Mouse (Mus musculus): Measurements from ENCODE around the gene Kif2b.

The Kif2b gene

DNA sequence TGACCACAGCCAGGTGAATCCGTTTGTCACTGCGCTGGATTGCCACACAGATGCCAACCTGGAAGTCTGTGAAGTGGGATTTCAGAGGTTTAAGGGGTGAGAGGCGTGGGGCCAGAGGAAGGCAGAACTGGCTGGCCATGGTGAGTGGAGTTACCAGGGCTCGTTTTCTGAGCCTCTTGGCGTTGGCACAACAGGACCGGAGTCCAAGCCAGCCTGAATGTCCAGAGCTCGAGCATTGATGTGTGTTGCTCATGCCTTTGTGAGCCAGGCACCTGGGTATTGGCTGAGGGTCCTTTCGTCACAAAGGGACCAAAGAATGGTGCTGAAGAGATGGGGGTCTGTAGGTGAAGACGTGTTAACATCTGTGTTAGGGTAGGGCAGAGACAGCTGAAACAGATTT lies at the start of gene Kif2b:
Gene Kif2b, minus strand, starts transcription at position 242 of the 400 bp plus-strand sequence.
- DNase-seq (ENCODE audit: low read depth, low spot score): no peak

GRCm38 (mm10) chr11:91593088-91593487 lies 15.7 kb upstream of the Kif2b start:
- no peak for DNase-seq (ENCODE audit: low read depth, low spot score)

DNA sequence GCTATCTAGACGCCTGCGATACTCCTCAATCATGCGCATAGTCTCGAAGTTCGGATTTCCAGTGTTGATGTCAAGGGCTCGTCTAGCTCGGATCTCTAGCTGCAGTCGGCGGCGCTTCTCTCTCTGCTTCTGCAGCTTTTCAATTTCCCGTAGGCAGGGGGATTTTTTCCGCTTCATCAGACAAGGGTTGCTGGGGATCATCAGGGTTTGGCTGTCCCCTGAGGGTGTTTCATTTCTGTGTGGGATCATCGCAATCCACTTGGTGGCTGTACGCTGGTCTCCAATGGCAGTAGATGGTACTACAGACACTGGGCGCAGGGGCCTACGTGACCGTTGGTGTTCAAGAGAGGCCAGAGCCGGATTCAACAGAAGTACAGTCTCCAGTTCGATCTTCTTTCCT lies 502 bp downstream of the Kif2b start:
- no peak for DNase-seq (ENCODE audit: low read depth, low spot score)

GRCm38 (mm10) chr11:91575406-91575805 lies 2.0 kb downstream of the Kif2b start:
- DNase-seq (ENCODE audit: low read depth, low spot score): no peak

- no peak for DNase-seq (ENCODE audit: low read depth, low spot score)
Observed at GRCm38 (mm10) chr11:91574477-91574876, 2.9 kb downstream of the Kif2b start.

DNA sequence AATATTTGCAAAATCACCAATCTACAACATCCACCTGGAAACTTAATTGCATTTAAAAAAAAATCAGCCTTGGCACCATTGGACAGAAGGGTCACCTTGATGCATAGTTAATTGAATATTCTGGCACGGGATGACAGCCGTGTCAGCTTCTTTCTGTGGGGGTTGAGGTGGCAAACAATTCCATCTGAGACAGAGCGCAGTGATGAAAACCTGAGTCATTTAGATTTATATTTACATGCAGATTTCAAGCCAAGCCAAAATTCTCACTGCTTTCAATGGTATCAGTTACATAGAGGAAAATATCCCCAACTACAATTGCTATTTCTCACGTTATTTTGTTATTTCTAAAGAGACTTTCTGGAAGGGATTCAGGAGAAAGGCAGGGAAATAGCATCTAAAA lies 46.6 kb downstream of the Kif2b start:
- DNase-seq (ENCODE audit: low read depth, low spot score): no peak
